Mouse (Mus musculus): ENCODE results near the gene Hps4. TPM values are rescaled to one million over a fixed set of nuclear protein-coding genes. Genes with fewer than 3 reads are reported as not detected.

Gene Hps4
- total and polyA plus RNA-seq, 3 experiments = 8.0 to 15.5 (median 8.5) TPM

GRCm38 (mm10) chr5:112344092-112344960, 1.4 kb downstream of the Hps4 start:
- H3K36me3 ChIP-seq (ENCODE audit: control insufficient read depth, insufficient read depth, low read length) = no peaks in the 10 kb centered on the region
- peaks cover 3% of the 10 kb centered on the region for H3K4me1 ChIP-seq (ENCODE audit: control insufficient read depth, insufficient read depth, low read length)
- H3K79me2 ChIP-seq (replicated peaks; ENCODE audit: control insufficient read depth, insufficient read depth, low read length) = no peaks in the 10 kb centered on the region
- no peak for DNase-seq
- H3K27ac ChIP-seq = no peak overlapping the region
- WGBS = 83% methylated on average over 6 of the region's 6 CpGs
- H3K4me3 ChIP-seq = no peak overlapping the region
- TF ChIP-seq POLR2A (IDR thresholded peaks at IDR 0.05; ENCODE audit: insufficient read depth, low read depth, low read length) = no peak
- TF ChIP-seq EP300 (IDR thresholded peaks at IDR 0.05; ENCODE audit: insufficient read depth, low read depth, low read length) = no peak
- TF ChIP-seq CTCF (IDR thresholded peaks at IDR 0.05) = no peak
- no peaks in the 10 kb centered on the region for H3K27me3 ChIP-seq (ENCODE audit: control insufficient read depth, insufficient read depth, low read length)
- no peak overlapping the region for H3K9ac ChIP-seq (ENCODE audit: low read depth, low read length)
- intact Hi-C loops (cut with DNase I) = loop anchor here (5.0 kb wide), 1 partner anchor 83 kb away; no protein-coding TSS in a partner anchor

- H3K9ac ChIP-seq (ENCODE audit: low read depth, low read length) = no peak overlapping the region
- H3K27me3 ChIP-seq (ENCODE audit: control insufficient read depth, insufficient read depth, low read length) = no peaks in the 10 kb centered on the region
- peaks cover 3% of the 10 kb centered on the region for H3K4me1 ChIP-seq (ENCODE audit: control insufficient read depth, insufficient read depth, low read length)
- no peak overlapping the region for H3K4me3 ChIP-seq
- no peaks in the 10 kb centered on the region for H3K36me3 ChIP-seq (ENCODE audit: control insufficient read depth, insufficient read depth, low read length)
- no peaks in the 10 kb centered on the region for H3K79me2 ChIP-seq (replicated peaks; ENCODE audit: control insufficient read depth, insufficient read depth, low read length)
- DNase-seq = peak in 1 of 2 experiments; percentile 34
- 0 out of 2 replicates have a peak, but pooled peaks have one; percentile 15 for TF ChIP-seq EP300 (IDR thresholded peaks at IDR 0.05; ENCODE audit: insufficient read depth, low read depth, low read length)
- no peak for TF ChIP-seq CTCF (IDR thresholded peaks at IDR 0.05)
- TF ChIP-seq POLR2A (IDR thresholded peaks at IDR 0.05; ENCODE audit: insufficient read depth, low read depth, low read length) = no peak
- intact Hi-C loops (cut with DNase I) = no loop called here
- WGBS = 78% methylated on average over 16 of the region's 16 CpGs
- no peak overlapping the region for H3K27ac ChIP-seq
Observed at GRCm38 (mm10) chr5:112346211-112346965, 3.5 kb downstream of the Hps4 start.

GRCm38 (mm10) chr5:112349169-112349568, 6.3 kb downstream of the Hps4 start:
- DNase-seq = no peak
- Histone ChIP-seq H3K4me3 (no peak overlapping the region), H3K27ac (no peak overlapping the region), H3K27me3 (ENCODE audit: control insufficient read depth, insufficient read depth, low read length) (no peaks in the 10 kb centered on the region), H3K79me2 (replicated peaks; ENCODE audit: control insufficient read depth, insufficient read depth, low read length) (no peaks in the 10 kb centered on the region), H3K9ac (ENCODE audit: low read depth, low read length) (no peak overlapping the region), H3K4me1 (ENCODE audit: control insufficient read depth, insufficient read depth, low read length) (0 out of 2 replicates have a peak, but pooled peaks cover 1% of the 10 kb centered on the region), H3K36me3 (ENCODE audit: control insufficient read depth, insufficient read depth, low read length) (no peaks in the 10 kb centered on the region)
- intact Hi-C loops (cut with DNase I) = no loop called here
- WGBS = 89% methylated on average over 8 of the region's 8 CpGs
- no peak for TF ChIP-seq EP300 (IDR thresholded peaks at IDR 0.05; ENCODE audit: insufficient read depth, low read depth, low read length)
- no peak for TF ChIP-seq POLR2A (IDR thresholded peaks at IDR 0.05; ENCODE audit: insufficient read depth, low read depth, low read length)
- TF ChIP-seq CTCF (IDR thresholded peaks at IDR 0.05) = no peak

DNA sequence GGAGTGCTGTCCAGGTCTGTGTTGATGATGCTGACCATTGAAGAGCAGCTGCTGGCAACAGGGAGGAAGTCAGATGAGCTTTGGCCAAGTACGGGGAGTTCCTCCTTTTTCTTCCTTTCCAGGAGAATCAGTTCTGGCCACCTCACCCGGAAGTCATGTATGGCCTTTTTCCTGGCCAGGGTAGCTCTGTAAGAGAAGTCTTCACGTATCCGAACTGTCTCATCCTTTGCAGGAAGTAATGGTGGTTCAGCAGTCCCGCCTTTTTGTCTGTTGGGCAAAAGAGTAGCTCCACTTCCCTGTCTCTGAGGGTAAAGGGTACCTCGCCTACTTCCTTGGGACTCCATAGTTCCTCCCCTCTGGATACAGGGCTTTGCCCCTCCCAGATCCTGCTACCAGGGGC, 12.6 kb downstream of the Hps4 start:
- Histone ChIP-seq H3K4me3 (no peak overlapping the region), H3K27me3 (ENCODE audit: control insufficient read depth, insufficient read depth, low read length) (no peaks in the 10 kb centered on the region), H3K9ac (ENCODE audit: low read depth, low read length) (no peak overlapping the region), H3K4me1 (ENCODE audit: control insufficient read depth, insufficient read depth, low read length) (no peaks in the 10 kb centered on the region), H3K27ac (peak overlapping the region; percentile 31), H3K36me3 (ENCODE audit: control insufficient read depth, insufficient read depth, low read length) (no peaks in the 10 kb centered on the region), H3K79me2 (replicated peaks; ENCODE audit: control insufficient read depth, insufficient read depth, low read length) (no peaks in the 10 kb centered on the region)
- 55% methylated on average over 6 of the region's 6 CpGs for WGBS
- intact Hi-C loops (cut with DNase I) = no loop called here
- no peak for DNase-seq
- TF ChIP-seq EP300 (IDR thresholded peaks at IDR 0.05; ENCODE audit: insufficient read depth, low read depth, low read length) = no peak
- no peak for TF ChIP-seq POLR2A (IDR thresholded peaks at IDR 0.05; ENCODE audit: insufficient read depth, low read depth, low read length)
- no peak for TF ChIP-seq CTCF (IDR thresholded peaks at IDR 0.05)

DNA sequence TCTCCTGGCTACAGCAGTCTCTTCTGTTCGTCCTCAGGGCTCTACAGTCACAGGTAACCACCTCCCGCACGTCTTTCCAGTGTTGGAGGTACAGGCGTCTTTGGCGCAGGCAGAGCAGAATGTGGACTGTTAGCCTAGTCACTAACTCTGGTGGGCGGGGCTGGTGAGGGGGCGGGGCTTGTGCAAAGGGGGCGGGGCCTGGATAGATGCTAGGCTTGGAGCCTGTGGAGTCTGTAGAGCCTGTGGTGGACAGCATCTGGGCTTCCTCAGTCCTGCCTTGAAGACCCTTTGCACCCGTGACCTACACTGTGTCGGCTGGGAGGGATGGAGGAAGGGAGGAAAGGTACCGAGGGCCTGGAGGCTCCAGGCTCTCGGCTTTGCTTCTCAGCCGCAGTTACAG, 13.0 kb downstream of the Hps4 start, which contains the start of gene Gm6583:
TSS of gene Gm6583 (minus strand) at position 124 of the 400 bp plus-strand sequence.
- Histone ChIP-seq H3K4me1 (ENCODE audit: control insufficient read depth, insufficient read depth, low read length) (no peaks in the 10 kb centered on the region), H3K27me3 (ENCODE audit: control insufficient read depth, insufficient read depth, low read length) (no peaks in the 10 kb centered on the region), H3K4me3 (no peak within 1 kb of the TSS), H3K36me3 (ENCODE audit: control insufficient read depth, insufficient read depth, low read length) (no peaks in the 10 kb centered on the region), H3K79me2 (replicated peaks; ENCODE audit: control insufficient read depth, insufficient read depth, low read length) (no peaks in the 10 kb centered on the region), H3K9ac (ENCODE audit: low read depth, low read length) (no peak within 1 kb of the TSS), H3K27ac (peak within 1 kb of the TSS; percentile 31)
- 64% methylated on average over 13 of the region's 13 CpGs for WGBS
- intact Hi-C loops (cut with DNase I) = no loop called here
- DNase-seq = no peak
- no peak for TF ChIP-seq CTCF (IDR thresholded peaks at IDR 0.05)
- TF ChIP-seq POLR2A (IDR thresholded peaks at IDR 0.05; ENCODE audit: insufficient read depth, low read depth, low read length) = no peak
- no peak for TF ChIP-seq EP300 (IDR thresholded peaks at IDR 0.05; ENCODE audit: insufficient read depth, low read depth, low read length)
